Mouse (Mus musculus) CH12.LX (cell line): ENCODE measurements around the gene Vps18. TPM values are rescaled to one million over a fixed set of nuclear protein-coding genes. Genes with fewer than 3 reads are reported as not detected.
A peak's percentile ranks its signal among the peaks of the same experiment; 100 is the strongest.

Experiments used
- DNase-seq: peaks from one replicate; pipeline ENCODE4 v3.0.0-alpha.2; 2013; ENCODE audit errors: extremely low read depth
- H3K27ac ChIP-seq: 2 replicates; pipeline ENCODE4 v1.5.1; 2012; ENCODE audit warnings: low read depth, mild to moderate bottlenecking, control low read depth, moderate library complexity; ENCODE audit not compliant: insufficient read depth
- H3K27me3 ChIP-seq: replicated peaks from 2 replicates; pipeline ENCODE3; 2012; ENCODE audit warnings: inconsistent platforms
- H3K36me3 ChIP-seq, 2 experiments: replicated peaks in 1 of 2; 2 replicates each; pipeline versions ENCODE3 to v1.6.1; 2012; ENCODE audit warnings: inconsistent platforms in 1 of 2, low read length in 1 of 2, mild to moderate bottlenecking in 1 of 2, mixed read lengths in 1 of 2, moderate library complexity in 1 of 2; ENCODE audit not compliant: control insufficient read depth in 1 of 2, insufficient read depth in 1 of 2
- H3K4me1 ChIP-seq, 2 experiments: 2 replicates each; pipeline ENCODE4 v1.6.1; 2012; ENCODE audit warnings: inconsistent platforms in 1 of 2, moderate library complexity in 1 of 2; ENCODE audit not compliant: insufficient read depth in 2 of 2, control insufficient read depth in 1 of 2
- H3K4me2 ChIP-seq: 2 replicates; pipeline ENCODE4 v1.6.1; 2012; ENCODE audit warnings: low read depth, mild to moderate bottlenecking, control low read depth; ENCODE audit not compliant: poor library complexity, insufficient read depth, severe bottlenecking
- H3K4me3 ChIP-seq, 3 experiments: fragments of 150-350 bp in 1 of 3; sonication (generic) in 1 of 3; replicated peaks in 1 of 3; 2 replicates each; pipeline versions ENCODE3 to v1.5.1; 2011 to 2012; ENCODE audit warnings: low read depth in 2 of 3, low read length in 2 of 3, mild to moderate bottlenecking in 2 of 3, moderate library complexity in 2 of 3, control low read depth in 1 of 3, improper control_type of control experiment in 1 of 3, inconsistent platforms in 1 of 3, mixed read lengths in 1 of 3; ENCODE audit not compliant: poor library complexity in 1 of 3
- H3K79me2 ChIP-seq: replicated peaks from 2 replicates; pipeline ENCODE4 v1.6.1; 2012; ENCODE audit warnings: mild to moderate bottlenecking, moderate library complexity; ENCODE audit not compliant: control insufficient read depth, poor library complexity, insufficient read depth, severe bottlenecking; ENCODE audit errors: extremely low read depth
- H3K9ac ChIP-seq: 2 replicates; pipeline ENCODE4 v1.6.1; 2012; ENCODE audit warnings: low read depth, mild to moderate bottlenecking, control low read depth, moderate library complexity; ENCODE audit not compliant: insufficient read depth
- H3K9me3 ChIP-seq: replicated peaks from 2 replicates; pipeline ENCODE3; 2012; ENCODE audit warnings: low read length, inconsistent platforms, mixed read lengths
- BHLHE40 ChIP-seq: IDR thresholded peaks from 2 replicates; pipeline ENCODE4 v1.6.1; 2011; ENCODE audit warnings: mild to moderate bottlenecking, low read depth, low read length, improper control_type of control experiment
- CHD2 ChIP-seq: IDR thresholded peaks from 2 replicates; pipeline ENCODE4 v1.6.1; 2011; ENCODE audit warnings: low read length, improper control_type of control experiment
- CTCF ChIP-seq, 2 experiments: IDR thresholded peaks in 1 of 2; conservative IDR thresholded peaks in 1 of 2; 2 replicates each; pipeline ENCODE4 v1.5.1; 2011 to 2012; ENCODE audit warnings: low read depth in 2 of 2, low read length in 2 of 2, improper control_type of control experiment in 1 of 2, inconsistent platforms in 1 of 2, mild to moderate bottlenecking in 1 of 2, moderate library complexity in 1 of 2
- ETS1 ChIP-seq: conservative IDR thresholded peaks from 2 replicates; pipeline ENCODE4 v1.6.1; 2012; ENCODE audit warnings: low read depth, mild to moderate bottlenecking, inconsistent platforms, low read length, improper control_type of control experiment, moderate library complexity
- GABPA ChIP-seq: IDR thresholded peaks from 2 replicates; pipeline ENCODE4 v1.6.1; 2012; ENCODE audit warnings: low read depth, low read length, improper control_type of control experiment, inconsistent platforms; ENCODE audit not compliant: insufficient replicate concordance
- JUN ChIP-seq: IDR thresholded peaks from 2 replicates; pipeline ENCODE4 v1.6.1; 2011; ENCODE audit warnings: low read depth, mild to moderate bottlenecking, low read length, improper control_type of control experiment, moderate library complexity; ENCODE audit not compliant: insufficient read depth
- KAT2A ChIP-seq: IDR thresholded peaks from 2 replicates; pipeline ENCODE4 v1.6.1; 2012; ENCODE audit warnings: low read length, improper control_type of control experiment, inconsistent platforms; ENCODE audit not compliant: insufficient replicate concordance
- MAFK ChIP-seq: IDR thresholded peaks from 2 replicates; pipeline ENCODE4 v1.6.1; 2011; ENCODE audit warnings: low read length, improper control_type of control experiment; ENCODE audit not compliant: insufficient replicate concordance
- MAZ ChIP-seq: IDR thresholded peaks from 2 replicates; pipeline ENCODE4 v1.6.1; 2012; ENCODE audit warnings: low read depth, mild to moderate bottlenecking, inconsistent platforms, low read length, improper control_type of control experiment, moderate library complexity
- MXI1 ChIP-seq: IDR thresholded peaks from 2 replicates; pipeline ENCODE4 v1.6.1; 2011; ENCODE audit warnings: mild to moderate bottlenecking, low read depth, low read length, improper control_type of control experiment
- MYC ChIP-seq: IDR thresholded peaks from 2 replicates; pipeline ENCODE4 v1.6.1; 2011; ENCODE audit warnings: low read depth, mild to moderate bottlenecking, improper control_type of control experiment, low read length
- NRF1 ChIP-seq: IDR thresholded peaks from 2 replicates; pipeline ENCODE4 v1.6.1; 2014; ENCODE audit warnings: low read depth, mild to moderate bottlenecking, inconsistent platforms, low read length, improper control_type of control experiment, moderate library complexity
- RAD21 ChIP-seq: IDR thresholded peaks from 2 replicates; pipeline ENCODE4 v1.6.1; 2011; ENCODE audit warnings: low read depth, mild to moderate bottlenecking, low read length, improper control_type of control experiment, moderate library complexity
- RCOR1 ChIP-seq: conservative IDR thresholded peaks from 2 replicates; pipeline ENCODE4 v1.6.1; 2012; ENCODE audit warnings: low read depth, mild to moderate bottlenecking, inconsistent platforms, low read length, improper control_type of control experiment
- SIN3A ChIP-seq: IDR thresholded peaks from 2 replicates; pipeline ENCODE4 v1.6.1; 2012; ENCODE audit warnings: low read length, improper control_type of control experiment, inconsistent platforms
- SMC3 ChIP-seq: IDR thresholded peaks from 2 replicates; pipeline ENCODE4 v1.6.1; 2011; ENCODE audit warnings: low read depth, low read length, improper control_type of control experiment
- TCF12 ChIP-seq: IDR thresholded peaks from 2 replicates; pipeline ENCODE4 v1.6.1; 2014; ENCODE audit warnings: low read depth, mild to moderate bottlenecking, inconsistent platforms, low read length, improper control_type of control experiment
- USF1 ChIP-seq: IDR thresholded peaks from 2 replicates; pipeline ENCODE4 v1.6.1; 2014; ENCODE audit warnings: low read depth, mild to moderate bottlenecking, inconsistent platforms, low read length, improper control_type of control experiment
- ZC3H11A ChIP-seq: IDR thresholded peaks from 2 replicates; pipeline ENCODE4 v1.6.1; 2012; ENCODE audit warnings: low read depth, mild to moderate bottlenecking, inconsistent platforms, low read length, improper control_type of control experiment
- ZMIZ1 ChIP-seq: IDR thresholded peaks from 2 replicates; pipeline ENCODE4 v1.6.1; 2012; ENCODE audit warnings: low read depth, mild to moderate bottlenecking, inconsistent platforms, low read length, improper control_type of control experiment
- ZNF384 ChIP-seq: IDR thresholded peaks from 2 replicates; pipeline ENCODE4 v1.6.1; 2012; ENCODE audit warnings: low read depth, low read length, improper control_type of control experiment, inconsistent platforms
- dilution Hi-C: fragments of 300-500 bp; cut with MboI; formaldehyde crosslinking; loops from 2 replicates; pipeline ENCODE4 v1.14.3; 2020; ENCODE audit warnings: low sequenced_read_pairs; ENCODE audit not compliant: extremely low pct_unique_long_range_greater_than_20kb, extremely low pct_ligation_motif_present
- in situ Hi-C: fragments of 300-500 bp; cut with MboI; formaldehyde crosslinking; loops from 3 replicates; pipeline ENCODE4 v1.14.3; 2019; ENCODE audit warnings: low sequenced_read_pairs, low pct_ligation_motif_present, low pct_unique_long_range_greater_than_20kb, mixed read lengths
- polyA plus RNA-seq: library from polyadenylated mRNA; unstranded; fragments of >175 nt; gene quantifications from 2 replicates; pipeline ENCODE4 v1.2.1, GENCODE M21; 2012; ENCODE audit warnings: low read depth; ENCODE audit not compliant: insufficient read length
- total RNA-seq, 2 experiments: library from RNA; depleted of rRNA; stranded (reverse); fragments of 300-350 nt in 1 of 2; fragments of >200 nt in 1 of 2; gene quantifications; 2 replicates each; pipeline ENCODE4 v1.2.3; 2012 to 2014

Gene Vps18
- total and polyA plus RNA-seq, 3 experiments, result 8.7 to 17.9 (median 15.4) TPM

- Histone ChIP-seq H3K27ac (no peak overlapping the region), H3K36me3 (peaks cover 15 to 27% of the 10 kb centered on the region in 2 experiments), H3K4me1 (peaks cover 8 to 23% of the 10 kb centered on the region in 2 experiments), H3K27me3 (no peaks in the 10 kb centered on the region), H3K9me3 (no peaks in the 10 kb centered on the region), H3K79me2 (peaks cover 19% of the 10 kb centered on the region), H3K4me3 (no peak overlapping the region), H3K4me2 (0 out of 2 replicates have a peak overlapping the region, but pooled peaks have one; percentile 58), H3K9ac (no peak overlapping the region)
- TF ChIP-seq NRF1 (no peak), ZMIZ1 (no peak), GABPA (no peak), BHLHE40 (no peak), SMC3 (no peak), USF1 (peak; percentile 56)
- in situ Hi-C loops (loop anchor here (5.0 kb wide), 1 partner anchor 35 kb away; no protein-coding TSS in a partner anchor), dilution Hi-C loops (no loop called here)
- DNase-seq, result no peak
Observed at GRCm38 (mm10) chr2:119287372-119287771, 1.2 kb upstream of the Vps18 start.

GRCm38 (mm10) chr2:119289014-119289416 lies 475 bp downstream of the Vps18 start:
- Histone ChIP-seq H3K79me2 (peaks cover 19% of the 10 kb centered on the region), H3K36me3 (peaks cover 30 to 43% of the 10 kb centered on the region in 2 experiments), H3K27me3 (no peaks in the 10 kb centered on the region), H3K4me2 (peak overlapping the region; percentile 97), H3K4me1 (peaks cover 8 to 23% of the 10 kb centered on the region in 2 experiments), H3K27ac (no peak overlapping the region), H3K4me3 (peak overlapping the region; percentile 85 to 91 (median 89)), H3K9ac (peak overlapping the region; percentile 95), H3K9me3 (no peaks in the 10 kb centered on the region)
- dilution Hi-C loops, result no loop called here
- in situ Hi-C loops, result loop anchor here (5.0 kb wide), 1 partner anchor 37 kb away; no protein-coding TSS in a partner anchor
- TF ChIP-seq ZMIZ1 (no peak), MAFK (no peak), CTCF (conservative IDR thresholded peaks at IDR 0.05 in 1 of 2, IDR thresholded peaks at IDR 0.05 in 1 of 2; ENCODE audit: low read depth in 2 of 2, low read length in 2 of 2) (no peak), MXI1 (no peak), ZC3H11A (no peak), NRF1 (no peak), KAT2A (no peak), TCF12 (no peak), ZNF384 (no peak), MAZ (no peak), ETS1 (no peak), CHD2 (no peak), SIN3A (no peak), RCOR1 (no peak), JUN (no peak), MYC (no peak), SMC3 (no peak), RAD21 (no peak)
- DNase-seq, result peak; percentile 41
